Mouse (Mus musculus) embryo, embryonic 11 days (tissue): ENCODE data around the gene Dffa.
A peak's percentile ranks its signal among the peaks of the same experiment; 100 is the strongest.
"Not testable (repeated sequence)": the region's sequence is repeated elsewhere in the genome, so short reads cannot be mapped to it uniquely, and the experiment has no call there.

Experiments
- DNase-seq: peaks from one replicate; pipeline ENCODE4 v3.0.0-alpha.2; 2015

Dffa gene

DNA sequence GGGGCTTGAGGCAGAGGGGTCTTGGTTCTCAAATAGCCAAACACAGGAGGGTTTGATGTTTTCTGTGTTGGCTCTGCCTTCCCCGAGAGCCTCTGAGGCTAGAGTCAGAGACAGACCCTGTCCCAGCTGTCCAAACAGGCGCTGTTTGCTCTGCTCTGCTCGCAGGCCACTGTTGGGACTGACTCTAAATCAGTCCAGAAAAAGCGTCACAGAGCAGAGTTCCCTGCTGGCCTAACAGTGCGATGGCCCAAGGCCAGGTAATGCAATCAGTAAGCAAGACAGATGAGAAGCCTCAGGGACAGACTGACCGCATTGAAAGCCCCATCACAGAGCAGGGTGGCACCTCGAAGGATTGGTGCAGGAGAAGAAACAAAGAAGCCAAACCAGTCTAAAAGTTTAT lies 45.7 kb downstream of the Dffa start:
- peak; percentile 42 for DNase-seq

DNA sequence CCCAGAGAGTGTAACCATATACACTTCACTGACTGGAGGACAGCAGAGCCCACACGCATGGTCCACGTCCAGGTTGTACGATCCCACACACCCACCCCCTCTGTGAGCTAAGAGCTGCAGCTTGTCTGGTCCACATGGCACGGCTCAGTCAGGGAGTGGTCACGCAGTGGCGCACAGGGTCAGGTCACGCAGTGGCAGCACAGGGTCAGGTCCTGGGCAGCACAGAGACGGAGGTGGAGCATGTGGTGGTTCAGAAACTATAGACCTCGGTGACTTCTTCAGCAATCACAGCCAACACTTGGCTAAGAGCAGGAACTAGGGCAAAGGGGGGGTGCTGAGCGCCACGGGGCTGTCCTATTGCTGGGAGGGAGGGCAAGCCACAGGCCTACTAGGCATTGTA lies 46.3 kb downstream of the Dffa start:
- no peak for DNase-seq

DNA sequence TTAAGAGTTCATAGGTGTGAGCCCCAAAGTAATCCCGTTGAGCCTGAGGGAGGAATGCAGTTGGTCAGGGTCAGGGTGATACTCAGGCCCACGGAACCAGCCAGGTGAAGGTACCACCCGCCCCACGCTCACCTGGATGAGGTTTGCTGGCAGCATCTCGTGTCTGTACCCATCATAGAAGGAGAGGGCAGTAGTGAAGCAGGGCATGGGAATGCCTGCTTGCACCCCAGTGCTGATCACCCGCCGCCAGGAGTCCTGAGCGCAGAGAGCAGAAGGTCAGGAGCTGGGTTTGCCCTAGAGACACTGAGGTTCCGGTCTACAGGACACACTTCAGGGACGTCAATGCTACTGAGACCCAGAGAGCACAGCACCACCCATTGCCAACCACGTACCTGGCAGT lies 46.8 kb downstream of the Dffa start:
- DNase-seq, result no peak

DNA sequence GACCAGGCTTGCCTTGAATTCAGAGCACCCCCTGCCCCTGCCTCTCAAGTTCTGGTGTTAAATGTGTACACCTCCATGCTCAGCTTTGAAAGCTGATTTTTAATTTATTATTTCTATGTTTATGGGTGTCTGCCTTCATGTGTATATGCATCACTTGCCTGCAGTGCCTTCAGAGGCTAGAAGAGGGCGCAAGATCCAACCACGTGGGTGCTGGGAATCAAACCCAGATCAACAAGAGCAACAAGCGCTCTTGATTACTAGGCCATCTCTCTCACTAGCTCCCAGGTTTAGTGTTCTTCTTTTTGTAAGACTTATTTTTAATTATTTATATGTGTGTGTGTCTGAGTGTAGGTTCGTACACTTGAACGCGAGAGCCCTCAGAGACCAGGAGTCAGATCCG lies 50.9 kb downstream of the Dffa start:
- DNase-seq, result no peak

DNA sequence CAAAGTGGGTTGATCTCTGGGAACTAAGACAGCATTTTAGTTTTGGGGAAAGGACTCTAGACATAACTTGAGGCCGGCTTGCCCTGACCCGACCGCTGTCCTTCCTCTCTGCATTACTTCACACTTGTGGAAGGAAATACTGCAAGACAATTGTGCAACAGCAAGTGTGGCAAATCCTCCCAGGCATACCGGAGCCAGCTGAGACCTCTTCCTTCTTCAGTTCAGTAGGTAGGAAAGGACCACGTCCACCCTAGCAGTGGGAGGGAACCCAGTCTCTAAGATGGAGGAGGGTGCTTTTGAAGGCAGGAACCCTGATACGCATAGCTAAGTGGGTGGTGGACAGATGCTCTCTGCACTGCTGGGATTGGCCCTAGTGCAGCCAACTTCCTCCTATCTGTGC lies 51.8 kb downstream of the Dffa start:
- no peak for DNase-seq

DNA sequence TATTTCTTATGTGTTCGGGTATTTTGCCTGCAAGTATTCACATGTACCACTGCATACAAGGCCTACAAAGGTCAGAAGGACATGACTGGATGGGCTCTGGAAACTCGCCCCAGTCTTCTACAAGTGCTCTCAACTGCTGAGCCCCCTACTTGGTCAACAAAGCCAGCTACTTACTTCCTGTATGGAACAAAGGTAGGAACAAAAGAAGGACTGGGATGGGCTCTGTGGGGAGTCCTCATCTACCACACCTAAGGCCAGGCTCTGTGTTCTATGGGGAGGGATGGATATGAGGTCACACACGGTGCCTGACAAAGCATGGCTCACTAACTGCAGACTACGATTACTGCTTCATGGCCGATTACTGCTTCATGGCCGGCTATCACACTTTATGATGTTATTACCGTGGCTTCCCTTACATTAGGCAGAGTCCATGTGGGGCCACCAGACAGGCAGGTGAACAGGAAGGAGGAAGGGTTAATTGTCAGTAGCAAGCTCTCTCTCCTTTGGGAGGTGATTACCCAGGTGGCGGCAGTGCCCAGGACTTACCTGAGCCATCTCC lies 53.5 kb downstream of the Dffa start:
- DNase-seq, result no peak

DNA sequence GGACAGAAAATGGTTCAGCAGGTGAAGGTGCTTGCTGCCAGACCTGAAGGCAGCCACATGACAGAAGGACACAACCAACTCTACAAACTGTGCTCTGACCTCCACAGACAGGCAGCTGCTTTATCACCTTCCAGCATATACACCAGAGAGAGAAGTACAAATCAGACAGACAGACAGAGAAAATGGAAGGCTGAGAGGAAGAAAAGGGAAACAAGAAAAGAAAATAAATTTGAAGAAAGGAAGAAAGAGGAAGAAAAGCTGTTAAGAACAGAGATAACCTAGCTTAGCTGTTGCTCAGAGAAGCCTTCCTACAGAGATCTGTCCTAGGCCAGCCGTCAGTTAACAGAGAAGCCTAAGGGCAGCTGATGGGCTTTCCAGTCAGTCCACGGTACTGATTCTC lies 55.3 kb downstream of the Dffa start:
- DNase-seq, result no peak

DNA sequence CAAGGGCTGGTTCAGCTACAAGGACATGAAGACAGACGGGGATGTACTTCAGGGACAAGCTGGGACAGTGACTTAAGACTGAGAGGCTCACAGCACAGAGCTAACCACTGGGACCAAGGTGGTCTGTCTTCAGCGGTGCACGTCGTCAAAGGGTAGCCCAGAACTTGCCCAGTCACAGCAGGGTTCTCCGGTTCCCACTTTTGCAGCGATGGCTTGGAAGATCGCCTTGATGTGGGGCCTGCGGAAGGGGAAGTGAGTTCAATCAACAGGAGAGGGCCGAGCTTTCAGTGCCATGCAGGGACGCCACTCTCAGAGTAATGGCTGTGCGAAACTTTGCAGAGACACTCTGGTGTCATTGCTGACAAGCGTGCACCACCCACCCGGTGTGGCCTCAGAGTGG lies 55.9 kb downstream of the Dffa start:
- no peak for DNase-seq

DNA sequence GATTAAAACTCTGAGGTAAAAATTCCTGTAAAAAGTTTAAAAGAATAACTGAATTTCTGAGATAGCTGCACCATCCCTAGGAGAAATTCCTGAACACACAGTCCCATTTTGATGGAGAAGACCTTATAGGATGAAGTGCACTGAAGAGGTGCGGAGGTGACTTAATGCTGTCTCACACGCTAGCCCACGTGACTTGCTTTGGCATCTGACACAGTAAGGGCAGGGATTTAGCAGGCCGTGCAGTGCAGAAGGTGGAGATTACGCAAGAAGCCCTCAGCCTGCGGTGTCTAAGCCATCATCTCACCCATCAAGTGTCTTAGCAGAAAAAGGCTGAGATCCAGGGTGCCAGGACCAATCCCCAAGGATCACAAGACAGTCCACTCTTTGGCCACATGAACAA lies 57.2 kb downstream of the Dffa start:
- no peak for DNase-seq

DNA sequence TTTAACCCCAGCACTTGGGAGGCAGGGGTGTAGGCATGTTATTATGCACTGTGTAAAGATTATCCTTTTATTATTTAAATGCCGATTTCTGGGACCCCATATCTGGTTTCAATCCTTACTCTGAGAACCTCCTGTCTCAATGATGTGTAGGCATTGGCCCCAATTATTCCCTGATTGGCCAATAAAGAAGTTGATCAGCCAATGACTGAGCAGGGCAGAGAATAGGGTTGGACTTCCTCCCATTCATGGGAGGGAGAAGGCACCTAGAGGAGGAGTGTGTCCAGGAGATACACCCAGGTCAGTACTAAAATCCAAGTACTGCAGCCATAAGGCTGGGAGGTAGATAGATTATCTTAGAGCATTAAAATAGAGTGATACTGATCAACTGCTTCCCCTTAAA lies 59.2 kb downstream of the Dffa start:
- no peak for DNase-seq

DNA sequence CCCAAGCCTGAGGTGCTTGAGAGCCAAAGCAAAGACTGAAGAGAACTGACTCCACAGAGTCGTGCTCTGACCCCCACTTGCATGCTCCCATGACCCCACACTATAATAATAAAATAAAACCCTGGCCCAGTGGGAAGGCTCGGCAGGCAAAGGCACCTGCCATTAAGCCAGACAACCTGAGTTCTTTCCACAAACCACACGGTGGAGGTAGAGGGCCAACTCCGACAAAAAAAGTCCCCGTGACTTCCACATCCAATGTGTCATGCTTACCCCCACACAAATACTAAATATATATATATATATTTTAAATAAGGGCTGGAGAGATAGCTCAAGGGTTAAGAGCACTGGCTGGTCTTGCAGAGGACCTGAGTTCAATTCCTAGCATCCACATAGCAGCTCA lies 60.2 kb downstream of the Dffa start:
- no peak for DNase-seq

DNA sequence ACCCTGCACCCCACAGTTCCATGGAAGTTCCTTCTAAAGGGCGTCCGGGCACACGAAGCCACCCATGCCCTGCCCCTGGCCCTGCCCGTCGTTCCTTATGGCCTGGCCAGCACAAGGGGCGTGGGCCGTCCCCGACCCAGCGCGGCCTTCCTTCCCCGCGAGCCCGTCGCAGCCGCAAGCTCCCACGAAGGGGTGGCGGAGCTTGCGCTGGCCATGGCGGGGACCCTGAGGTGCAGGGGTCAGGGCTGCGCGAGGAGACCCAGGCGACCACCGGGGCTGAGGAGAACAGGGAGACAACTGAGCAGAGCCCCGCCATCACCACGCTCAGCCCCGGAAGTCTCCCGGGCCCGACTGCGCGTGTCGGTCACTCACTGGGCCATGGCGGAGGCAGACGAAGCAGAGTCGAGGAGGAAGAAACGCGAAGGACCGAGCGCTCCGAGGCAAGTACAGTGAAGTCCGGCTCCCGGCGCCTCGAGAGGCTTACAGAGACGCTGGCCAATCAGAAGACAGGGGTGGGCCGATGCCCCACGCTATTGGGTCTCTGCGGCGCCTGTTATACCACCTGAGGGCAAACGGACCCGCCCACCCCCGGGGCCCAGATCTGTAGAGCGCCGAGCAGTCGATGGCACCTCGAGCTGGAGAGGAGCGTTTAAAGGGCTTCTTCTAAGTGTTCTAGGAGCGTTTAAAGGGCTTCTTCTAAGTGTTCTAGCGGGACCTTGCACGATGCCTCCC lies 62.4 kb downstream of the Dffa start, which contains the start of gene Pgd:
Gene Pgd, minus strand, starts transcription at position 557 of the 732 bp plus-strand sequence.
- DNase-seq, result peak; percentile 98

DNA sequence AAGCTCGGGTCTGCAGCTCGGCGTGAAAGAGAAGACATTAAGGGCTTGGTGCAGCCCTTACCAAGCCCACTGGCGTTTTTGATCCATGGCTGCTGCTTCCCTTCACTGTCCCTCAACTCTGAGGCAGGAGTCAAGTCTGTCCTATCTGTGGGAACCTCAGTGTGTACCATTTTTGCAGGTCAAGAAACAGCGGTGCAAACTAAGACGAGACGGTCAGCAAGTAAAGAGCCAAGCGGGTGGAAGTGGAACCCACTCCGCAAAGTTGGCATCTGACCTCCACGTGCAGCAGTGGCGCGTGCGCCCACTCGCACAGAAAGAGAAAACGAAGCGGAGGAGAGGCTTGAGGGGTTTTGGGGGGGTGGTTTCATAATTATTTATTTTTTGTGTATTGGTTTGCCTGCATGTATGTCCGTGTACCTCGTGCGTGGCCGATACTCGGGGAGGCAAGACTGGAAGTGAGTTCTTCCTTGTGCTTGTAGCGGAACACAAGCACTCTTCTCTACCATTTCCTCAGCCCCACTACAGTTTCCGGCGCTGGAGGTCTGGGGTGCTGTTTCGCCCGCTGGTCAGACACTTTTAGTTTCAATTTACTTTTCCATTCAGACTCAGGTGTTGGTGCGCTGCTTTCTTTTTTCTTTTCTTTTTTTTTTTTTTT lies 63.1 kb downstream of the Dffa start:
- peak; percentile 52 for DNase-seq

DNA sequence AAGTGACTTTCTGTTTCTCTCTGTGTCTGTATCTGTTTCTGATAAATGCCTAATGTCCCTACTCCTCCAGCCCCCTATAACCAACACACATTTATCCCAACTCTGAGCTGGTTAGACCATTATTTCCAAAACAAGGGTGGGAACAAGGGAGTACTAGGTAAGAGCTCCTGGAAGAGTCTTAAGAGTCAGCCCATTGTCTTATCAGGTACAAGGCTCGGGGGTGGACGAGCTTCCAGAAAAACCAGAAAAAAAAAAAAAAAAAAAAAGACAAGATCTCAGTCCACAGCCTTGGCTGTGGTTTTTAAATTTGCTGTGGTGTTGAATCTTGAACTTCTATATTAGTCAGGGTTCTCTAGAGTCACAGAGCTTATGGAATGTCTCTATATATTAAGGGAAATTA lies 64.1 kb downstream of the Dffa start:
- no peak for DNase-seq

DNA sequence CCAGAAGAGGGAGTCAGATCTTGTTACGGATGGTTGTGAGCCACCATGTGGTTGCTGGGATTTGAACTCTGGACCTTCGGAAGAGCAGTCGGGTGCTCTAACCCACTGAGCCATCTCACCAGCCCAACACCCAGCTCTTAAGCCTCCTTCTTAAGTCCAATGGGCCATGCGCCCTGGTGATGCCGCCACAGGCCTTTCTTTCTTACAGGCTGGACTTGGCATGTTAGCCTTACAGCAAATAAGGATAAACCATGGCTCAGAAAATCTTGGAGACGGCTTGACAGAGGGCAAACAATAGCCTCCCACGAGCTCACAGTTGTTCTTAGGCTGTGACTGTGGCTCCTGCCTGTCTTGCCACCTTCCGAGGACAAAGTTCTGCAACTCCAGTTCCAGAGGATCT lies 66.0 kb downstream of the Dffa start:
- not testable (repeated sequence) for DNase-seq
